Mouse (Mus musculus) small intestine, adult 2 months (tissue): ENCODE results near the gene Arl3. TPM values are rescaled to one million over a fixed set of nuclear protein-coding genes. Genes with fewer than 3 reads are reported as not detected.

Experiments
- H3K27ac ChIP-seq: fragments of 200-500 bp; 2 replicates; pipeline ENCODE4 v1.5.1; 2012; ENCODE audit warnings: low read depth, low read length, control low read depth, inconsistent platforms; ENCODE audit not compliant: insufficient read depth
- H3K27me3 ChIP-seq: fragments of 200-500 bp; 2 replicates; pipeline ENCODE4 v1.6.1; 2012; ENCODE audit warnings: mild to moderate bottlenecking, moderate library complexity, low read length, inconsistent platforms; ENCODE audit not compliant: control insufficient read depth, insufficient read depth
- H3K36me3 ChIP-seq: fragments of 200-500 bp; 2 replicates; pipeline ENCODE4 v1.6.1; 2012; ENCODE audit warnings: mild to moderate bottlenecking, low read length, control low read depth, inconsistent platforms; ENCODE audit not compliant: control insufficient read depth, insufficient read depth
- H3K4me1 ChIP-seq: fragments of 200-500 bp; 2 replicates; pipeline ENCODE4 v1.6.1; 2012; ENCODE audit warnings: low read length, inconsistent platforms, mixed read lengths; ENCODE audit not compliant: control insufficient read depth, insufficient read depth, insufficient read length
- H3K4me3 ChIP-seq: fragments of 200-500 bp; 2 replicates; pipeline ENCODE4 v1.5.1; 2012; ENCODE audit warnings: low read depth, mild to moderate bottlenecking, control low read depth, inconsistent platforms, low read length, moderate library complexity
- CTCF ChIP-seq: fragments of 200-500 bp; IDR thresholded peaks from 2 replicates; pipeline ENCODE4 v1.5.1; 2012; ENCODE audit warnings: low read depth, mild to moderate bottlenecking, control low read depth, inconsistent platforms, low read length, moderate library complexity, mixed read lengths; ENCODE audit not compliant: insufficient replicate concordance, insufficient read length; ENCODE audit errors: extremely low read depth
- POLR2A ChIP-seq: fragments of 200-500 bp; IDR thresholded peaks from 2 replicates; pipeline ENCODE4 v1.6.1; 2012; ENCODE audit warnings: low read depth, mild to moderate bottlenecking, control low read depth, inconsistent platforms, low read length, moderate library complexity
- WGBS: fragments of 180-500 bp; shearing (Covaris S2); methylation state at CpG from one replicate; pipeline ENCODE4 v1.1.7; 2018; 5-methylcytosine and 5-hydroxymethylcytosine counted together
- polyA plus RNA-seq: library from polyadenylated mRNA; depleted of rRNA; stranded (reverse); fragments of >200 nt; gene quantifications from 2 replicates; pipeline ENCODE4 v1.2.3, GENCODE M21; 2012

The Arl3 gene
- polyA plus RNA-seq, 1 experiment = 1.3 TPM

DNA sequence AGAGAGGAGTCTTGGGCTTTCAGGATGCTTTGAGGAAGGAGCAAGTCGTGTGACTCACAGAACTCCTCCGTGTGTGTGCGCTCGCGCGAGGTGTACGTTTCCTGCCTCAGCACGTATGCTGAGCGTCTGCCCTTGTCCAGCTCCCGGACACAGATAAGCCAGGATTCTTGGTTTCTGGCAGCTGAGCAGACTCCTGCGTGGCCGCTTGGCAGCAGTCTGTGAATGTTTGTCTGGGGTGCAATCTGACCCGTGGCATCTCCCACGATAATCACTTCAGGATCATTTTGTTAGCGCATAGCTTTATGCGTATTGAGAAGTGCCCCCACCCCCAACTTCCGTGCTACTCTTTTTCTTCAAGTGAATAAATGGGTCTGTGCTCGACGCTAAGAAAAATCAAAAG is 46.0 kb upstream of the Arl3 start:
- Histone ChIP-seq H3K36me3 (peaks cover 7% of the 10 kb centered on the region; the same call in 1 of the 2 replicates), H3K27me3 (no peaks in the 10 kb centered on the region), H3K27ac (no peak overlapping the region), H3K4me3 (no peak overlapping the region), H3K4me1 (peaks cover 2% of the 10 kb centered on the region; the same call in 1 of the 2 replicates)
- TF ChIP-seq POLR2A (no peak), CTCF (no peak)
- WGBS = 75% methylated on average over 19 of the region's 19 CpGs

DNA sequence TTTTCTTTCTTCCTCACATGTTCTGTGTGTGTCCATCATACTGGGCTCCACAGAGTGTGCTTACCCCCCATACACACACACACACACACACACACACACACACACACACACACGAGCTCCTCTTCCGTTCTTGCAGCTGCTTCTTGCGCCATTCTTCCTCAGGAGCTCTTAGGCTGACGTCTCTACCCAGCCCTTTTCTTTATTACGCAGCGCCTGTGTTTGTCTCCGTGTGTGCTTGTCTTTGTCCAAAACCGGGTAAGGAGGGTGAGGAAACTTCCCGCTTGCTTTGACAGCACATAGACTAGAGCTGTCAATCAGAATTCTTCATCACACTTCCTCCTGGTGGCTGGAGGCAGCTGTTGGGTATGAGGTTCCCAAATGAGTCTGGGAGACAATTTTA is 45.3 kb upstream of the Arl3 start:
- H3K4me1 ChIP-seq = peaks cover 2% of the 10 kb centered on the region; the same call in 1 of the 2 replicates
- peaks cover 13% of the 10 kb centered on the region; the same call in 1 of the 2 replicates for H3K36me3 ChIP-seq
- H3K27ac ChIP-seq = no peak overlapping the region
- 58% methylated on average over 9 of the region's 9 CpGs for WGBS
- no peaks in the 10 kb centered on the region for H3K27me3 ChIP-seq
- no peak overlapping the region for H3K4me3 ChIP-seq
- TF ChIP-seq CTCF = no peak
- no peak for TF ChIP-seq POLR2A

DNA sequence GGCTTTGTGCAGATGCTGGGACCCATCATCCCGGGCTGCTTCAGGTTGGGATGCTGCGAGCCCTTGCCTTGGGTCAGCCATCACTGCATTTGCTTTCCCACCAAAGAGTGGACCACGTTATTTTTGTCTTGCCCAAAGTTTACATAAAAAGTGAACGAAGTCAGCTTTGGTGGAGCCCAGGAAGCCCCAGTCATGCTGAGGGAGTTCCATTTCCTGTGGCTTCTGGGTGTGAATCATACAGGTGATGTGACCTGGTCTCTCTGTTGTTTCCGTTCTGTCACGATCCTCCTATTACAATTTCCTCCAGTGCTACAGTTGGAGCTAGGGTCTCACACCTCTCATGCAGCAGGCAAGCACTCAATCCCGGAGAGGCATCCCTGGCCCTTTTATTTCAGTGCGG is 44.4 kb upstream of the Arl3 start:
- H3K36me3 ChIP-seq = peaks cover 18% of the 10 kb centered on the region
- peaks cover 2% of the 10 kb centered on the region; the same call in 1 of the 2 replicates for H3K4me1 ChIP-seq
- no peaks in the 10 kb centered on the region for H3K27me3 ChIP-seq
- no peak for TF ChIP-seq CTCF
- TF ChIP-seq POLR2A = no peak
- H3K4me3 ChIP-seq = no peak overlapping the region
- H3K27ac ChIP-seq = no peak overlapping the region
- WGBS = 78% methylated on average over 8 of the region's 8 CpGs

DNA sequence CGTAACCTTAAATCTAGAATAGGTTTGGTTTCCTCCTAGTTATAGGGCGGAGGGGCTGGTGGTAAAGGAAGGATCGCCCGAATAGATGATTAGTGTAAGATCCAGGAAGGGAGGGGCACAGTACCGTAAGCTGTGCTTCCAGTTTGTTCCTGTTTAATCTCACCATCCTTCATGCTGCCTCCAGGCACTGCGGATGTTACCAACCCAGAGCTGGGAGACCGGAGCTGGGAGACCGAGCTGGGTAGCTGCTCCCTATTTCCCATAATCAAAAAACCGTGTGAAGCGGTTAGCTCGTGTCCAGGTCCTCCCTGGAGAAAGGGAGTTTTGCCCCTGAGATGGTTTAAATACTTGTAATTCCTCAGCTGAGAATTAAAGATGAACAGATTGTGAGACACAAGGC is 43.4 kb upstream of the Arl3 start:
- 84% methylated on average over 11 of the region's 11 CpGs for WGBS
- H3K27me3 ChIP-seq = no peaks in the 10 kb centered on the region
- H3K4me1 ChIP-seq = no peaks in the 10 kb centered on the region
- TF ChIP-seq POLR2A (no peak), CTCF (no peak)
- no peak overlapping the region for H3K27ac ChIP-seq
- no peak overlapping the region for H3K4me3 ChIP-seq
- peaks cover 18% of the 10 kb centered on the region for H3K36me3 ChIP-seq

DNA sequence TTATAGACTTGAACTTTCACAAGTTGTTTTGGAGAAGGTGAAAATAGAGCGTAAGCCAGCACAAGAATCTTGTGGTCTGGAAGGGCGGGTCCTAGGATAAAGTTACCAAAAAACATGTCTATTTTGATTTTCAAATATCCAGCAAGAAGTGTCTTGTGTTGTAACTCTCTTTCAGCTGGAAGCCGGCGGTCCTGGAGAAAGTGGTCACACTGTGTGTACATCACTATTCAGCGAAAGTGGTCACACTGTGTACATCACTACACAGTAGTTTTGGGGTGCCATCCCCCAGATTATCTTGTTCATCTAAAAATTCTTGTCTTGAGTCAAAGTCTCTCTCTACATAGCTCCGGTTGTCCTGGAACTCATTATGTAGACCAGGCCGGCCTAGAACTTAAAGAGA is 35.2 kb upstream of the Arl3 start:
- TF ChIP-seq POLR2A (no peak), CTCF (no peak)
- Histone ChIP-seq H3K4me3 (no peak overlapping the region), H3K27ac (no peak overlapping the region), H3K27me3 (no peaks in the 10 kb centered on the region), H3K4me1 (peaks cover 4% of the 10 kb centered on the region; the same call in 1 of the 2 replicates), H3K36me3 (peaks cover 28% of the 10 kb centered on the region)
- WGBS = 96% methylated on average over 7 of the region's 7 CpGs

DNA sequence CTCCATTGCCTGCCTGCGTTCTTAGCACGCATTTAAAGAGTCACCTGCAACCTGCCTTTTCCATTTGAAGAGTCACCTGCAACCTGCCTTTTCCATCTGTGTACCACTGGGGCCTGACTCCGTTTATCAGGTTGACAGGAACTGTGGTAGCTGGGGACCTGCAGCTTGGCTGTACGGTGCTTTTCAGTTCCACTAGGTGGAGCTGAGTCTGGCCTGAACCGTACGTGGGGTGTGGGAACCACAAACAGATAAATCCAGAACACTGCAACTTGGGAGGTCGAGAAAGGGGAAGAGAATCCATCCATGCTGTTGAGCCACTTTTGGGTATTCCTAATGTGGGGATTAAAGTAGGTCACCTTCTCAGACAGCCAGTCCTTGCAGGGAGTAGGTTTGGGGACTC is 34.4 kb upstream of the Arl3 start:
- H3K27ac ChIP-seq = no peak overlapping the region
- H3K4me1 ChIP-seq = peaks cover 4% of the 10 kb centered on the region; the same call in 1 of the 2 replicates
- H3K27me3 ChIP-seq = no peaks in the 10 kb centered on the region
- no peak overlapping the region for H3K4me3 ChIP-seq
- peaks cover 25% of the 10 kb centered on the region for H3K36me3 ChIP-seq
- TF ChIP-seq CTCF (peak; percentile 32; the same call in 1 of the 2 replicates), POLR2A (no peak)
- WGBS = 59% methylated on average over 7 of the region's 7 CpGs

DNA sequence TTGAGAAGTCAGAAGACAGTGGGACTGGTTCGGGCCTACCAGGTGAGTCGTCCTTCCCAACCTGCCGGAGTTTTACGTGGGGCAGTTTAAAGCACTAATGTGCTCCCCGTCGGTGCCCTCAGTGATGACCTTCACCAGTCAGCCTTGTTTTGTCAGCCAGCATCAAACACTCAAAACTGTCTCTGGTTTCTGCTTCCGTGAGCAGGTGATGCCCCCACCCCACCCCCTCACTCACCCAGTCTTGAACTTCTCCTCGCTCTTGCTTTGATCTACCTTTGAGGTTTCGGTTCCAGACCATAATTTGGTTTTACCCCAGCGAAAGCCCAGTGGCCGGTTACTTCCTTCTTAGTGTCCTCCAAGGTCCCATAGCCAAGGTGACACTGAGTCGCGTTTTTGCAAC is 33.7 kb upstream of the Arl3 start:
- Histone ChIP-seq H3K27ac (no peak overlapping the region), H3K4me1 (peaks cover 4% of the 10 kb centered on the region; the same call in 1 of the 2 replicates), H3K36me3 (peaks cover 25% of the 10 kb centered on the region), H3K4me3 (no peak overlapping the region), H3K27me3 (no peaks in the 10 kb centered on the region)
- 87% methylated on average over 13 of the region's 13 CpGs for WGBS
- TF ChIP-seq CTCF (no peak), POLR2A (no peak)
